ENCODE assay signal across 10 mouse cellular contexts in the genomic region with DNA sequence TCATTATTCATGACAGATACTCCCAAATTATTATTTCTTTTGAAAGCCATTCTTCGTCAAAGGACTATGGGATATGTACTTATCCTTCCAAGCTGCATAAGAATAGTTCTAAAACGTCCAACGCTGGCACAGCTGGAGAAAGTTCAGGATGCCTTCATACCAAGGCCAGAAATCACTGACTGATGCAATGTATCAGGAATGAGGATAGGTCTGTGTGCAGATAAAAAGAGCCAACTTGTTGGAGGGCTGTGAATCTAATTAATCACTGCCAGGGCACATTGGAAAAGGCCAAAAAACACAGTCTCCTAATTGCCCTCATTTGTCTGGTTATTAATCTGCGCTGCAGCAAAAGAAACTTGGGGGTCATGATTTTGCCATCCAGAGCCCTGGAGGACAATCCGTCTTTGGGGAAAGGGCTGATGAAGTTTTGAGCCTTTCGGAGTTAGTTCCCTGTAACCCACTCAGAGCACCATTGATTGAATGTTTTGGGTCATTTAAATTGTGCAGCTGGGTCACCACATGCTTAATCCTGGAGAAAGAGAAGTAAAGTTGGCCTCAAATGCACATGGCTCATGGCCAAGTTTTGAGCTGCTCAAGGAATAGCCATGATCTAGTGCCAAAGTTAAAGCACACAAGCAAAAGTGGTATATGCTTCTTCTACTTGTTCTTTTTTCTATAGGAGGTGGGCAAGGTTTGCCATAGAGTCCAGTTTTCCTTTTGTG.
DNase-seq lines count a peak whose midpoint lies in the region; ATAC-seq and TF ChIP-seq lines count a peak whose summit lies in the region.
"Had no signal": no experiment of that assay in that cellular context is flagged by ENCODE, and none has a peak within 500 bp of the region (broad histone marks: within the 10 kb centered on the region; RNA-seq: fewer than 3 reads in every experiment).

No protein-coding gene starts in this region.

- TF ChIP-seq CTCF in Patski (IDR thresholded peaks at IDR 0.05): no peak
- TF ChIP-seq CTCF in lung, postnatal 0 days (IDR thresholded peaks at IDR 0.05): no peak

- peaks cover 6% of the 10 kb centered on the region for H3K4me1 ChIP-seq in forebrain, embryonic 13.5 days
- no peaks in the 10 kb centered on the region for H3K4me1 ChIP-seq in forebrain, embryonic 10.5 days
- no peaks in the 10 kb centered on the region for H3K4me1 ChIP-seq in lung, postnatal 0 days (ENCODE audit: insufficient read depth, low read depth, low read length)
- H3K4me1 ChIP-seq: liver, embryonic 13.5 days had no signal

- H3K9me3 ChIP-seq in forebrain, embryonic 13.5 days (replicated peaks): no peaks in the 10 kb centered on the region
- no peaks in the 10 kb centered on the region for H3K9me3 ChIP-seq in forebrain, embryonic 10.5 days
- H3K9me3 ChIP-seq in lung, postnatal 0 days (ENCODE audit: low read length): no peaks in the 10 kb centered on the region
- H3K9me3 ChIP-seq: liver, embryonic 13.5 days had no signal

- CTCF ChIA-PET in Patski (lab: Charles Lee): interaction anchor here (0.8 to 2.8 kb wide), 5 partner anchors 10 to 182 kb away, joined by 3 to 11 read pairs (median 4); no protein-coding TSS in a partner anchor

- WGBS in forebrain, embryonic 13.5 days: 56% methylated on average over 6 of the region's 6 CpGs
- 84% methylated on average over 6 of the region's 6 CpGs for WGBS in forebrain, embryonic 10.5 days
- WGBS in lung, postnatal 0 days: 56% methylated on average over 6 of the region's 6 CpGs

- no peak for DNase-seq in forebrain, embryonic 10.5 days (ENCODE audit: extremely low spot score, low spot score)
- DNase-seq in kidney, postnatal 14 days: peak; percentile 25
- no peak for DNase-seq in kidney, adult 9 months
- DNase-seq in Patski (ENCODE audit: low read depth, low spot score): peak; percentile 89
- peak; percentile 23 for DNase-seq in lung, postnatal 0 days (ENCODE audit: low spot score)
- no peak for DNase-seq in thymus, postnatal 14 days
- no peak for DNase-seq in urinary bladder, postnatal 25 days (ENCODE audit: low spot score)
- DNase-seq: liver, embryonic 13.5 days had no signal

- no peak overlapping the region for H3K4me2 ChIP-seq in forebrain, embryonic 13.5 days
- H3K4me2 ChIP-seq in lung, postnatal 0 days (replicated peaks; ENCODE audit: low read depth, low read length): no peak overlapping the region
- H3K4me2 ChIP-seq: liver, embryonic 13.5 days had no signal

- H3K27ac ChIP-seq in forebrain, embryonic 13.5 days: no peak overlapping the region
- no peak overlapping the region for H3K27ac ChIP-seq in forebrain, embryonic 10.5 days
- no peak overlapping the region for H3K27ac ChIP-seq in lung, postnatal 0 days (ENCODE audit: low read length)
- H3K27ac ChIP-seq: liver, embryonic 13.5 days had no signal

- no peak for TF ChIP-seq EP300 in lung, postnatal 0 days (IDR thresholded peaks at IDR 0.05)

- H3K27me3 ChIP-seq in forebrain, embryonic 13.5 days: no peaks in the 10 kb centered on the region
- no peaks in the 10 kb centered on the region for H3K27me3 ChIP-seq in forebrain, embryonic 10.5 days (ENCODE audit: poor library complexity, severe bottlenecking)
- H3K27me3 ChIP-seq in Patski: no peaks in the 10 kb centered on the region
- no peaks in the 10 kb centered on the region for H3K27me3 ChIP-seq in lung, postnatal 0 days (replicated peaks; ENCODE audit: insufficient read depth, low read length)
- H3K27me3 ChIP-seq: liver, embryonic 13.5 days had no signal

- POLR2A ChIA-PET in Patski (lab: Charles Lee): no interaction called here

- H3K4me3 ChIP-seq in forebrain, embryonic 13.5 days: no peak overlapping the region
- no peak overlapping the region for H3K4me3 ChIP-seq in forebrain, embryonic 10.5 days
- H3K4me3 ChIP-seq in lung, postnatal 0 days (ENCODE audit: low read depth, low read length): no peak overlapping the region
- H3K4me3 ChIP-seq: liver, embryonic 13.5 days; myocyte had no signal

- 0 out of 2 replicates have a peak, but pooled peaks have one; percentile 10 for ATAC-seq in forebrain, embryonic 13.5 days
- peak; percentile 77 for ATAC-seq in Patski
- ATAC-seq in lung, postnatal 0 days: no peak

- no peaks in the 10 kb centered on the region for H3K36me3 ChIP-seq in forebrain, embryonic 13.5 days (ENCODE audit: poor library complexity, severe bottlenecking)
- no peaks in the 10 kb centered on the region for H3K36me3 ChIP-seq in forebrain, embryonic 10.5 days (replicated peaks)
- H3K36me3 ChIP-seq in lung, postnatal 0 days (ENCODE audit: insufficient read depth, low read length): no peaks in the 10 kb centered on the region
- H3K36me3 ChIP-seq: liver, embryonic 13.5 days had no signal

- no peak overlapping the region for H3K9ac ChIP-seq in forebrain, embryonic 13.5 days
- H3K9ac ChIP-seq in lung, postnatal 0 days (replicated peaks; ENCODE audit: low read depth): no peak overlapping the region
- H3K9ac ChIP-seq: liver, embryonic 13.5 days had no signal

- in situ Hi-C loops in Patski (cut with MboI; ENCODE audit: low pct_unique_long_range_greater_than_20kb): no loop called here

Comparison
In these comparisons a context has a peak if more than half of its experiments do, and no peak if none do; other contexts are left out.
1. DNase-seq: peak in kidney, postnatal 14 days (single experiment), Patski (single experiment) and lung, postnatal 0 days (single experiment); none in forebrain, embryonic 10.5 days (single experiment), kidney, adult 9 months (single experiment), thymus, postnatal 14 days (single experiment) and urinary bladder, postnatal 25 days (single experiment).